In genomic region chr5:107289986-107290385, GRCm38 (mm10) we compare ENCODE assay signal across 8 mouse cellular contexts. TPM values are rescaled to one million over a fixed set of nuclear protein-coding genes. Genes with fewer than 3 reads are reported as not detected.
DNase-seq lines count a peak whose midpoint lies in the region; ATAC-seq lines count a peak whose summit lies in the region.

No protein-coding gene starts in this region.

- no peaks in the 10 kb centered on the region for H3K36me3 ChIP-seq in heart, embryonic 12.5 days
- no peaks in the 10 kb centered on the region for H3K36me3 ChIP-seq in embryonic facial prominence, embryonic 12.5 days
- H3K36me3 ChIP-seq in hindbrain, embryonic 16.5 days (ENCODE audit: control insufficient read depth, insufficient read depth, low read length) = no peaks in the 10 kb centered on the region
- H3K36me3 ChIP-seq in midbrain, embryonic 13.5 days = no peaks in the 10 kb centered on the region

- H3K27me3 ChIP-seq in heart, embryonic 12.5 days (replicated peaks) = peaks cover 8% of the 10 kb centered on the region; the same call in 1 of the 2 replicates
- H3K27me3 ChIP-seq in embryonic facial prominence, embryonic 12.5 days = no peaks in the 10 kb centered on the region
- H3K27me3 ChIP-seq in hindbrain, embryonic 16.5 days (replicated peaks; ENCODE audit: control insufficient read depth, insufficient read depth, low read length) = no peaks in the 10 kb centered on the region; the same call in 1 of the 2 replicates
- H3K27me3 ChIP-seq in midbrain, embryonic 13.5 days = peaks cover 37% of the 10 kb centered on the region

- WGBS in heart, embryonic 12.5 days = 37% methylated on average over 8 of the region's 8 CpGs
- WGBS in embryonic facial prominence, embryonic 12.5 days = 34% methylated on average over 8 of the region's 8 CpGs
- 36% methylated on average over 8 of the region's 8 CpGs for WGBS in hindbrain, embryonic 16.5 days
- 35% methylated on average over 8 of the region's 8 CpGs for WGBS in midbrain, embryonic 13.5 days

- no peak for DNase-seq in heart, postnatal 10 days
- DNase-seq in gastrocnemius, postnatal 14 days = no peak

- no peak for ATAC-seq in heart, embryonic 12.5 days (ENCODE audit: insufficient number of reproducible peaks, low FRiP score)
- ATAC-seq in embryonic facial prominence, embryonic 12.5 days (ENCODE audit: insufficient number of reproducible peaks, insufficient read depth, low FRiP score, low TSS enrichment) = no peak
- ATAC-seq in hindbrain, embryonic 16.5 days = no peak
- ATAC-seq in midbrain, embryonic 13.5 days = no peak
- no peak for ATAC-seq in megakaryocyte, adult 5-6 weeks (ENCODE audit: poor library complexity, severe bottlenecking)
- no peak for ATAC-seq in activated CD4-positive, CD25-positive, alpha-beta regulatory T cell, adult 4 months

- H3K9me3 ChIP-seq in heart, embryonic 12.5 days (replicated peaks) = no peaks in the 10 kb centered on the region
- no peaks in the 10 kb centered on the region for H3K9me3 ChIP-seq in embryonic facial prominence, embryonic 12.5 days
- no peaks in the 10 kb centered on the region for H3K9me3 ChIP-seq in hindbrain, embryonic 16.5 days (ENCODE audit: control insufficient read depth, low read length)
- H3K9me3 ChIP-seq in midbrain, embryonic 13.5 days = no peaks in the 10 kb centered on the region

- H3K4me2 ChIP-seq in heart, embryonic 12.5 days = peak overlapping the region; percentile 88
- peak overlapping the region; percentile 90 for H3K4me2 ChIP-seq in embryonic facial prominence, embryonic 12.5 days (replicated peaks)
- H3K4me2 ChIP-seq in hindbrain, embryonic 16.5 days (ENCODE audit: low read length) = peak overlapping the region; percentile 87
- peak overlapping the region; percentile 99 for H3K4me2 ChIP-seq in midbrain, embryonic 13.5 days (replicated peaks)

- H3K9ac ChIP-seq in heart, embryonic 12.5 days = no peak overlapping the region; the same call in 1 of the 2 replicates
- H3K9ac ChIP-seq in embryonic facial prominence, embryonic 12.5 days = peak overlapping the region; percentile 86
- H3K9ac ChIP-seq in hindbrain, embryonic 16.5 days (ENCODE audit: low read depth, low read length) = peak overlapping the region; percentile 78
- H3K9ac ChIP-seq in midbrain, embryonic 13.5 days (replicated peaks) = no peak overlapping the region

- peaks cover 12% of the 10 kb centered on the region for H3K4me1 ChIP-seq in heart, embryonic 12.5 days (replicated peaks)
- peaks cover 8% of the 10 kb centered on the region for H3K4me1 ChIP-seq in embryonic facial prominence, embryonic 12.5 days
- H3K4me1 ChIP-seq in hindbrain, embryonic 16.5 days (ENCODE audit: control insufficient read depth, insufficient read depth, low read depth, low read length) = peaks cover 3% of the 10 kb centered on the region; the same call in 1 of the 2 replicates
- H3K4me1 ChIP-seq in midbrain, embryonic 13.5 days (replicated peaks) = peaks cover 13% of the 10 kb centered on the region

- peak overlapping the region; percentile 95 for H3K4me3 ChIP-seq in heart, embryonic 12.5 days
- H3K4me3 ChIP-seq in embryonic facial prominence, embryonic 12.5 days = peak overlapping the region; percentile 84
- H3K4me3 ChIP-seq in hindbrain, embryonic 16.5 days (ENCODE audit: low read length) = peak overlapping the region; percentile 62
- peak overlapping the region; percentile 76 for H3K4me3 ChIP-seq in midbrain, embryonic 13.5 days (replicated peaks)

- 0 out of 2 replicates have a peak overlapping the region, but pooled peaks have one; percentile 38 for H3K27ac ChIP-seq in heart, embryonic 12.5 days (ENCODE audit: poor library complexity, severe bottlenecking)
- peak overlapping the region; percentile 94; the same call in 1 of the 2 replicates for H3K27ac ChIP-seq in embryonic facial prominence, embryonic 12.5 days
- H3K27ac ChIP-seq in hindbrain, embryonic 16.5 days (ENCODE audit: low read depth, low read length) = no peak overlapping the region
- no peak overlapping the region for H3K27ac ChIP-seq in midbrain, embryonic 13.5 days

- intact Hi-C loops in heart, postnatal 10 days (cut with DNase I) = loop anchor here (2.0 to 5.0 kb wide), 6 partner anchors 31 to 293 kb away; no protein-coding TSS in a partner anchor
- intact Hi-C loops in gastrocnemius, postnatal 14 days (cut with DNase I; ENCODE audit: low total_unique reads) = loop anchor here (5.0 kb wide), 1 partner anchor 298 kb away; no protein-coding TSS in a partner anchor

RNA-seq across cellular contexts. Expression of gene Tgfbr3, which starts 0.6 kb away (rescaled TPM):
- polyA plus RNA-seq in heart, embryonic 12.5 days (2016; fragmentation: Nextera tagmentation; extraction: Ambion mirVana) = 38.1 and 38.2 TPM in 2 replicates
- 10 to 100 TPM; 42.6 to 52.0 TPM for total RNA-seq in heart, postnatal 10 days (2021)
- 25.3 and 27.5 TPM in 2 replicates for polyA plus RNA-seq in embryonic facial prominence, embryonic 12.5 days (2016; fragmentation: Nextera tagmentation; extraction: Ambion mirVana)
- 5.9 and 7.4 TPM in 2 replicates for polyA plus RNA-seq in hindbrain, embryonic 16.5 days (2015; fragmentation: Nextera tagmentation; extraction: Ambion mirVana)
- polyA plus RNA-seq in midbrain, embryonic 13.5 days (2015; fragmentation: Nextera tagmentation; extraction: Ambion mirVana) = 3.4 and 3.7 TPM in 2 replicates
- 0.89 and 1.3 TPM in 2 replicates for total RNA-seq in megakaryocyte, adult 5-6 weeks (2015)
- total RNA-seq in megakaryocyte, adult 5-6 weeks (2017) = 1.3 and 1.7 TPM in 2 replicates
- polyA plus RNA-seq in activated CD4-positive, CD25-positive, alpha-beta regulatory T cell, adult 4 months (2017; shearing (Covaris generic)) = 1 to 10 TPM; 4.0 to 8.2 TPM
- 10 to 100 TPM; 31.6 to 32.7 TPM for total RNA-seq in gastrocnemius, postnatal 14 days (2021)

RNA-seq across cellular contexts. Expression of gene Brdt, which starts 41.0 kb away (rescaled TPM):
- 0.31 and 0.45 TPM in 2 replicates for polyA plus RNA-seq in heart, embryonic 12.5 days (2016; fragmentation: Nextera tagmentation; extraction: Ambion mirVana)
- 1 to 10 TPM; 1.0 to 1.2 TPM for total RNA-seq in heart, postnatal 10 days (2021)
- polyA plus RNA-seq in embryonic facial prominence, embryonic 12.5 days (2016; fragmentation: Nextera tagmentation; extraction: Ambion mirVana) = 4.8 and 5.2 TPM in 2 replicates
- polyA plus RNA-seq in hindbrain, embryonic 16.5 days (2015; fragmentation: Nextera tagmentation; extraction: Ambion mirVana) = 4.2 TPM in 2 replicates
- 1.5 and 1.7 TPM in 2 replicates for polyA plus RNA-seq in midbrain, embryonic 13.5 days (2015; fragmentation: Nextera tagmentation; extraction: Ambion mirVana)
- 0.25 and 0.41 TPM in 2 replicates for total RNA-seq in megakaryocyte, adult 5-6 weeks (2015)
- total RNA-seq in megakaryocyte, adult 5-6 weeks (2017) = not detected in 2 replicates
- polyA plus RNA-seq in activated CD4-positive, CD25-positive, alpha-beta regulatory T cell, adult 4 months (2017; shearing (Covaris generic)) = under 1 TPM; 0.16 to 0.29 TPM
- total RNA-seq in gastrocnemius, postnatal 14 days (2021) = 1 to 10 TPM; 2.4 TPM

Comparison
In these comparisons a context has a peak if more than half of its experiments do, and no peak if none do; other contexts are left out.
1. H3K27ac ChIP-seq: peak in heart, embryonic 12.5 days (single experiment) and embryonic facial prominence, embryonic 12.5 days (single experiment); none in hindbrain, embryonic 16.5 days (single experiment) and midbrain, embryonic 13.5 days (single experiment).
2. H3K9ac ChIP-seq: peak in embryonic facial prominence, embryonic 12.5 days (single experiment) and hindbrain, embryonic 16.5 days (single experiment); none in heart, embryonic 12.5 days (single experiment) and midbrain, embryonic 13.5 days (single experiment).
3. Peak in every context shown above with its lines, with median percentiles within 50 percentile points of each other: H3K4me2 ChIP-seq and H3K4me3 ChIP-seq.